Mouse (Mus musculus): ENCODE measurements at regions not wholly inside any gene's neighbourhood (a gene's known extent, or its start where the extent isn't known, plus 50 kb on each side); places are given as distances from the start of the nearest gene placed in this dataset.

DNA sequence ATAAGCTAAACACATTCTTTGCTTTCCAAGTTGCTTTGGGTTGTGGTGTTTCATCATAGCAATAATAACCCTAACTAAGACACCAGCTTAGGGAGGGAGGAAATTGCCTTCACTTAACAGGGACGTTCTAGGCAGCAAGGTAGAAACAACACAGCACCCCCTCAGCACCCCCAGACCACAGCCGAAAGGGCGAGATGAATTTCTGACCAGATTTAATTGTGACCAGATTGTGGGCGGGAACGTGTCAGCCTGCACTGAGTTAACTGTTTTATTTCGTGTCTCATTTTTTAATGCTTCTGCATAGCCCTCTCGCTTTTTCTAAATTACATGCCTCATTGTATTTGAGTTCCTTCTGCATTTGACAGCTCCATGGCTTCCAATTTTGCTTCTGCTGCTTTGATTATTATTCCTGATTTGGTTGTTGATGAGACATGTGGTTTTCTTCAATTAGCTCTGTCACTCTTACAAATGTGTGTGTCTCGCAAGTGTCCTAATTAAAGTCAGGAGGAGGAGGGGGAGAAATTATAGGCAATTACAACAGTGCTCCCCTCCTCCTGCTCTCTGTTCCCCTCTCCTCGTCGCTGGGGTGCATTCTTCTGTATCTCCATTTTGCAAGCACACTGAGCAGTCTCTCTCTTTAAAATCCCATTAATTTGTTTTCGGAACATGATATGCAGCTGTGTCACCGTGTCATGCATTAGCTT lies 155.6 kb upstream of the Sel1l start:
- TF ChIP-seq ZC3H11A (IDR thresholded peaks at IDR 0.05; ENCODE audit: low read depth, low read length) = no peak
- no peak for TF ChIP-seq POLR2AphosphoS5 (IDR thresholded peaks at IDR 0.05; ENCODE audit: borderline replicate concordance, low read depth, low read length)
- no peak for TF ChIP-seq GATA1 (IDR thresholded peaks at IDR 0.05; ENCODE audit: low read depth, low read length)
- no peak for TF ChIP-seq MAFK (IDR thresholded peaks at IDR 0.05; ENCODE audit: borderline replicate concordance, low read depth, low read length)
- no peak for TF ChIP-seq E2F4 (IDR thresholded peaks at IDR 0.05; ENCODE audit: borderline replicate concordance, low read depth, low read length)
- no peak for TF ChIP-seq MEF2A (IDR thresholded peaks at IDR 0.05; ENCODE audit: extremely low read depth, insufficient replicate concordance, low read depth, low read length, poor library complexity, severe bottlenecking)
- TF ChIP-seq ZKSCAN1 (IDR thresholded peaks at IDR 0.05; ENCODE audit: low read depth, low read length) = no peak
- no peak for TF ChIP-seq MAX (IDR thresholded peaks at IDR 0.05; ENCODE audit: low read length)
- no peak for TF ChIP-seq SIN3A (IDR thresholded peaks at IDR 0.05; ENCODE audit: low read length)
- TF ChIP-seq KAT2A (conservative IDR thresholded peaks at IDR 0.05; ENCODE audit: low read depth, low read length) = no peak
- TF ChIP-seq CHD1 (IDR thresholded peaks at IDR 0.05; ENCODE audit: low read depth, low read length) = no peak
- TF ChIP-seq MXI1 (IDR thresholded peaks at IDR 0.05; ENCODE audit: low read depth, low read length) = no peak
- TF ChIP-seq MYB (IDR thresholded peaks at IDR 0.05; ENCODE audit: low read depth, low read length) = no peak
- no peak for TF ChIP-seq HCFC1 (IDR thresholded peaks at IDR 0.05; ENCODE audit: low read depth, low read length)
- Histone ChIP-seq H3K36me3 (ENCODE audit: control insufficient read depth in 1 of 2, insufficient read depth in 2 of 2, low read length in 2 of 2) (no peaks in the 10 kb centered on the region), H3K27me3 (ENCODE audit: control insufficient read depth in 1 of 2, insufficient read depth in 2 of 2, low read length in 2 of 2) (no peaks in the 10 kb centered on the region), H3K9ac (ENCODE audit: control insufficient read depth, low read depth, low read length, poor library complexity, severe bottlenecking) (no peak overlapping the region), H3K9me3 (replicated peaks; ENCODE audit: insufficient read depth, low read length) (no peaks in the 10 kb centered on the region), H3K79me2 (ENCODE audit: control insufficient read depth, insufficient read depth, low read length, poor library complexity) (no peaks in the 10 kb centered on the region), H3K4me1 (ENCODE audit: control insufficient read depth in 1 of 2, insufficient read depth in 2 of 2, low read length in 2 of 2) (no peaks in the 10 kb centered on the region), H3K4me3 (ENCODE audit: control insufficient read depth in 1 of 2, insufficient read depth in 1 of 2, low read depth in 2 of 2, low read length in 2 of 2) (no peak overlapping the region), H3K27ac (ENCODE audit: control insufficient read depth, low read depth, low read length) (no peak overlapping the region)
- no peak for DNase-seq (ENCODE audit: low read depth, low spot score)

DNA sequence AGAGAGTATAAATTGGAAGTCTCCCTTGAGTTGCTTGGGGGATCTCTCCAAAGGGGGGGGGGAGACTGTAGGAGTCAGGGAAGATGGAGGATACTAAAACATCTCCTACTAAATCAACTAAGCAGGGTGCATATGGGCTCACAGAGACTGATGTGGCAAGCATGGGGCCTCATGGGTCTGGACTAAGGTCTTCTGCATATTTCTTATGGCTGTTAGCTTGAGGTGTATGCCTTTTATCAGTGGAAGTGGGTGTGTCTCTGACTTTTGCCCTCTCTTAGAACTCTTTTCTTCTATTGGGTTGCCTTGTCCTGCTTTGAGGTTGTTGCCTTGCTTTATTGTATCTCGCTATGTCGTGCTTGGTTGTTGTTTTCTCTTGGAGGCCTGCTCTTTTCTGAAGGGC lies 150.1 kb upstream of the Sel1l start:
- Histone ChIP-seq H3K4me1 (ENCODE audit: control insufficient read depth in 1 of 2, insufficient read depth in 2 of 2, low read length in 2 of 2) (no peaks in the 10 kb centered on the region), H3K27me3 (ENCODE audit: control insufficient read depth in 1 of 2, insufficient read depth in 2 of 2, low read length in 2 of 2) (no peaks in the 10 kb centered on the region; a peak in 1 of 4 replicates), H3K9ac (ENCODE audit: control insufficient read depth, low read depth, low read length, poor library complexity, severe bottlenecking) (no peak overlapping the region), H3K9me3 (replicated peaks; ENCODE audit: insufficient read depth, low read length) (no peaks in the 10 kb centered on the region), H3K27ac (ENCODE audit: control insufficient read depth, low read depth, low read length) (no peak overlapping the region), H3K79me2 (ENCODE audit: control insufficient read depth, insufficient read depth, low read length, poor library complexity) (no peaks in the 10 kb centered on the region), H3K4me3 (ENCODE audit: control insufficient read depth in 1 of 2, insufficient read depth in 1 of 2, low read depth in 2 of 2, low read length in 2 of 2) (no peak overlapping the region), H3K36me3 (ENCODE audit: control insufficient read depth in 1 of 2, insufficient read depth in 2 of 2, low read length in 2 of 2) (no peaks in the 10 kb centered on the region)
- TF ChIP-seq USF2 (IDR thresholded peaks at IDR 0.05; ENCODE audit: borderline replicate concordance in 1 of 2, insufficient read depth in 1 of 2, low read depth in 1 of 2, low read length in 2 of 2) = no peak
- no peak for TF ChIP-seq MAX (IDR thresholded peaks at IDR 0.05; ENCODE audit: low read length)
- no peak for TF ChIP-seq JUND (IDR thresholded peaks at IDR 0.05; ENCODE audit: low read depth, low read length)
- TF ChIP-seq GABPA (IDR thresholded peaks at IDR 0.05; ENCODE audit: low read depth, low read length) = no peak
- no peak for TF ChIP-seq POLR2A (IDR thresholded peaks at IDR 0.05; ENCODE audit: control insufficient read depth in 1 of 2, insufficient read depth in 1 of 2, low read depth in 1 of 2, low read length in 2 of 2, poor library complexity in 1 of 2)
- no peak for TF ChIP-seq GATA1 (IDR thresholded peaks at IDR 0.05; ENCODE audit: low read depth, low read length)
- TF ChIP-seq EP300 (IDR thresholded peaks at IDR 0.05; ENCODE audit: low read depth in 1 of 2, low read length in 2 of 2) = no peak
- TF ChIP-seq MYB (IDR thresholded peaks at IDR 0.05; ENCODE audit: low read depth, low read length) = no peak
- no peak for DNase-seq (ENCODE audit: low read depth, low spot score)
